Mouse (Mus musculus): ENCODE results near the gene Parp9. TPM values are rescaled to one million over a fixed set of nuclear protein-coding genes. Genes with fewer than 3 reads are reported as not detected.

Parp9 gene
- polyA plus RNA-seq, 1 experiment from 2014 or later: 8.2 TPM

Other genes with a start within 250 kb of the Parp9 start
- gene Dirc2, start 169.1 kb upstream of the Parp9 start, polyA plus RNA-seq (2015; fragmentation: Nextera tagmentation; extraction: Ambion mirVana): 13.0 and 13.7 TPM in 2 replicates
- 14.3 and 14.6 TPM in 2 replicates for gene Hspbap1, start 168.1 kb upstream of the Parp9 start, polyA plus RNA-seq (2015; fragmentation: Nextera tagmentation; extraction: Ambion mirVana)
- 0.81 and 1.2 TPM in 2 replicates for gene Parp14, start 66.9 kb upstream of the Parp9 start, polyA plus RNA-seq (2015; fragmentation: Nextera tagmentation; extraction: Ambion mirVana)
- 5.0 and 5.8 TPM in 2 replicates for gene Dtx3l, start 681 bp downstream of the Parp9 start, polyA plus RNA-seq (2015; fragmentation: Nextera tagmentation; extraction: Ambion mirVana)
- gene Kpna1, start 40.3 kb downstream of the Parp9 start, polyA plus RNA-seq (2015; fragmentation: Nextera tagmentation; extraction: Ambion mirVana): 31.7 and 33.0 TPM in 2 replicates
- gene Wdr5b, start 102.7 kb downstream of the Parp9 start, polyA plus RNA-seq (2015; fragmentation: Nextera tagmentation; extraction: Ambion mirVana): 9.4 and 9.6 TPM in 2 replicates
- 318 and 348 TPM in 2 replicates for gene Fam162a, start 133.1 kb downstream of the Parp9 start, polyA plus RNA-seq (2015; fragmentation: Nextera tagmentation; extraction: Ambion mirVana)
- gene Ccdc58, start 133.2 kb downstream of the Parp9 start, polyA plus RNA-seq (2015; fragmentation: Nextera tagmentation; extraction: Ambion mirVana): 75.3 and 78.1 TPM in 2 replicates
- 0.05 and 0.12 TPM in 2 replicates for gene Csta1, start 192.8 kb downstream of the Parp9 start, polyA plus RNA-seq (2015; fragmentation: Nextera tagmentation; extraction: Ambion mirVana)
- gene Stfa2l1, start 218.3 kb downstream of the Parp9 start, polyA plus RNA-seq (2015; fragmentation: Nextera tagmentation; extraction: Ambion mirVana): 0.56 and 0.91 TPM in 2 replicates
- 1.0 and 2.4 TPM in 2 replicates for gene Gm5483, start 245.7 kb downstream of the Parp9 start, polyA plus RNA-seq (2015; fragmentation: Nextera tagmentation; extraction: Ambion mirVana)